Mouse (Mus musculus) kidney, embryonic 14.5 days (tissue): ENCODE results near the gene Fbxo46. TPM values are rescaled to one million over a fixed set of nuclear protein-coding genes. Genes with fewer than 3 reads are reported as not detected.

Source experiments
- ATAC-seq: fragments of 200-750 bp; cut with Nextera tagmentation; 2 replicates; pipeline ENCODE4 v1.8.0; 2017; ENCODE audit warnings: moderate number of reproducible peaks, mild to moderate bottlenecking, moderate TSS enrichment, moderate library complexity; ENCODE audit not compliant: low FRiP score, low TSS enrichment
- H3K27ac ChIP-seq: fragments of 300-500 bp; sonication (generic); 2 replicates; pipeline ENCODE4 v1.5.1; 2014; ENCODE audit warnings: low read depth, mild to moderate bottlenecking, low read length, moderate library complexity, mixed read lengths
- H3K27me3 ChIP-seq: fragments of 300-500 bp; sonication (generic); 2 replicates; pipeline ENCODE4 v1.6.1; 2014; ENCODE audit warnings: mild to moderate bottlenecking, low read length; ENCODE audit not compliant: control insufficient read depth, insufficient read depth
- H3K36me3 ChIP-seq: fragments of 300-500 bp; sonication (generic); 2 replicates; pipeline ENCODE4 v1.6.1; 2014; ENCODE audit warnings: low read length, mixed read lengths; ENCODE audit not compliant: control insufficient read depth, insufficient read depth
- H3K4me1 ChIP-seq: fragments of 300-500 bp; sonication (generic); 2 replicates; pipeline ENCODE4 v1.6.1; 2014; ENCODE audit warnings: low read length, mixed read lengths; ENCODE audit not compliant: control insufficient read depth, insufficient read depth
- H3K4me2 ChIP-seq: fragments of 300-500 bp; sonication (generic); replicated peaks from 2 replicates; pipeline ENCODE4 v1.6.1; 2014; ENCODE audit warnings: low read depth, mild to moderate bottlenecking, low read length
- H3K4me3 ChIP-seq: fragments of 300-500 bp; sonication (generic); 2 replicates; pipeline ENCODE4 v1.5.1; 2014; ENCODE audit warnings: mild to moderate bottlenecking, low read length
- H3K9ac ChIP-seq: fragments of 300-500 bp; sonication (generic); 2 replicates; pipeline ENCODE4 v1.6.1; 2014; ENCODE audit warnings: low read depth, mild to moderate bottlenecking, low read length, moderate library complexity
- H3K9me3 ChIP-seq: fragments of 300-500 bp; sonication (generic); 2 replicates; pipeline ENCODE4 v1.6.1; 2016; ENCODE audit warnings: low read length; ENCODE audit not compliant: control insufficient read depth
- WGBS: fragments of 180-500 bp; shearing (Covaris S2); extraction: QIAGEN DNeasy Blood & Tissue Kit; methylation state at CpG from one replicate; pipeline ENCODE4 v1.1.7; 2014; 5-methylcytosine and 5-hydroxymethylcytosine counted together
- polyA plus RNA-seq: library from polyadenylated mRNA; unstranded; fragments of >200 nt; fragmentation: Nextera tagmentation; extraction: Ambion mirVana; gene quantifications from 2 replicates; pipeline ENCODE4 v1.2.1, GENCODE M21; 2014

Fbxo46 gene
- polyA plus RNA-seq, 1 experiment from 2014 or later = 10.0 TPM

DNA sequence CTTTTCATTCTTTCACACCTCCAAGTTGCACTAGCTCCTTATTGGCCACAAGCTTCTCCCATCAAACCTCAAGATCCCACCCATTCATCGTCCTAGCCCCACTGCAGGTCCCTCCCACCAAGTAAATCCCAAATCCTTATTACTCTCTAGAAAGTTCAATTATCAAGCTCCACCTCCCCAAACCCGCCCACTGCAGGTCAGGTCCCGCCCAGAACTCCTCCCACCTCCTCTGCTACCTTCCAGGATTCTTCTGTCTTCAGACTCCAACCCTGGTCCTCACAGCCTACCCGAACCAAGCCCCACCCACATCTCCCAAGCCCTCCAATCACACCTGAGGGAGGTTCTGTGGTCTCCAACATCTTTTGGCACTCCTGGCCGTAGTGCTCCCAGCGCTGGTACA is 44.5 kb downstream of the Fbxo46 start:
- Histone ChIP-seq H3K4me1 (peaks cover 27% of the 10 kb centered on the region; the same call in 1 of the 2 replicates), H3K9ac (no peak overlapping the region), H3K27ac (no peak overlapping the region), H3K4me3 (peak overlapping the region; percentile 12; the same call in 1 of the 2 replicates), H3K9me3 (no peaks in the 10 kb centered on the region), H3K4me2 (peak overlapping the region; percentile 31), H3K27me3 (peaks cover 7% of the 10 kb centered on the region), H3K36me3 (no peaks in the 10 kb centered on the region)
- 0% methylated on average over 6 of the region's 6 CpGs for WGBS
- ATAC-seq = peak; percentile 65

DNA sequence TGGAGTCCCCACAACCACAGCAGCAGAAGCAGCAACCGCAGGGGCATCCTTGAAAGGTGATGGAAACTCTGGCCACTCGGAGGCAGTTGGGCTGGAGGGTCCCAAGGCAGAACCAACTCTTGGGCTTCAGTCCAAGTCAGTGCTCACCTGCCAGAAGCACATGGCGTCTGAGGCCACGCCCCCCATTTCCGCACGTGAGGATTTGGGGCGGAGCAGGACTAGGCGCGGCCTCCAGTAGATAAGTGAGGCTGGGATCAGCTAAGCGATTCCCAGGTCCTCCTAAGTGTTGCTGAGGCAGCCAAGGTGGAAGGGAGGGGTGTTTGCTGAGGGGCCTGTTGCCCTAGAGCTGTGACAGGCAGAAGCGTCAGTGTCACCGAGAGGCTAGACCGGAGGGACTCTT is 45.3 kb downstream of the Fbxo46 start:
- H3K4me3 ChIP-seq = 0 out of 2 replicates have a peak overlapping the region, but pooled peaks have one; percentile 12

DNA sequence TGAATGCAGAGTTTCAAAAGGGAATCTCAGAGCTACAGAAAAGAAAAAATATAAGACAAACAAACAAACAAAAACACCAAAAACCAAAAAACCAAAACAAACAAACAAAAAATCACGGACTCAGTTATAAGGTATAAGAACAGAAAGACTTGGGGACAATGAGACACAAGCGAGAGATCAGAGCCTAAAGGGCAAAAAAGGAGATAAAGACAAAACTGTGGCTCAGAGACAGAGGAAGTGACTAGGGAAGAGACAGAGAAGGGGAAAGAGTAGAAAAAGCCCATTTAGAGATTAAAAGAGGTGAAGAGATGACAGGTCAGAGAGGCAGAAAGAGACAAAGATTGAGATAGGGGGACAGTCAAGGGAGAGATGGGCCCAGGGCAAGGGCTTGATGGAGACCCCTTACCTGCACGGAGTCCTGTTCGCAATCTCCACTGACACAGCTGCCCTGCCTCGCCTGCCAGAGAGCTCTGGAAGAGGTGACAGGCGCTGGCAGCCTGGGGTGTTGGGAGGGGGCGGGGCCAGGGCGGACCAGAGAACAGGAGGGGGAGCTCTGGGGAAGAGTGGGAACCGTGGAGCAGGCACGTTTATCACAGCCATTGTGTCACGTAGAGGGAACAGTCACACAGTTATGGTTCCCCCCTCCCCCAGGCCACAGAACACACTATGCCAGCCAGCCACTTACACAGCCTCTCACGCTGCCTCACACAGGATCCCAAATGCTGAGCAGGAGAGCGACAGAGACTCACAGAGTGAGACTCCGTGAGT is 46.2 kb downstream of the Fbxo46 start, which contains the start of gene Gipr:
Gene Gipr, minus strand, starts transcription at position 472 of the 768 bp plus-strand sequence.
- Histone ChIP-seq H3K4me2 (peak within 1 kb of the TSS; percentile 31; the same call in 1 of the 2 replicates), H3K4me1 (peaks cover 17% of the 10 kb centered on the region; the same call in 1 of the 2 replicates), H3K9ac (no peak within 1 kb of the TSS), H3K27me3 (no peaks in the 10 kb centered on the region; the same call in 1 of the 2 replicates), H3K27ac (no peak within 1 kb of the TSS), H3K36me3 (no peaks in the 10 kb centered on the region), H3K4me3 (0 out of 2 replicates have a peak within 1 kb of the TSS, but pooled peaks have one; percentile 12), H3K9me3 (no peaks in the 10 kb centered on the region)
- ATAC-seq = no peak
- WGBS = 13% methylated on average over 14 of the region's 14 CpGs

More for the DNA sequence above, 45.3 kb downstream of the Fbxo46 start:
- H3K36me3 ChIP-seq = no peaks in the 10 kb centered on the region
- no peaks in the 10 kb centered on the region; the same call in 1 of the 2 replicates for H3K27me3 ChIP-seq
- no peak overlapping the region for H3K9ac ChIP-seq
- peak overlapping the region; percentile 31; the same call in 1 of the 2 replicates for H3K4me2 ChIP-seq
- ATAC-seq = no peak; the same call in 1 of the 2 replicates
- H3K9me3 ChIP-seq = no peaks in the 10 kb centered on the region
- no peak overlapping the region for H3K27ac ChIP-seq
- WGBS = 2% methylated on average over 13 of the region's 13 CpGs
- H3K4me1 ChIP-seq = peaks cover 23% of the 10 kb centered on the region; the same call in 1 of the 2 replicates

DNA sequence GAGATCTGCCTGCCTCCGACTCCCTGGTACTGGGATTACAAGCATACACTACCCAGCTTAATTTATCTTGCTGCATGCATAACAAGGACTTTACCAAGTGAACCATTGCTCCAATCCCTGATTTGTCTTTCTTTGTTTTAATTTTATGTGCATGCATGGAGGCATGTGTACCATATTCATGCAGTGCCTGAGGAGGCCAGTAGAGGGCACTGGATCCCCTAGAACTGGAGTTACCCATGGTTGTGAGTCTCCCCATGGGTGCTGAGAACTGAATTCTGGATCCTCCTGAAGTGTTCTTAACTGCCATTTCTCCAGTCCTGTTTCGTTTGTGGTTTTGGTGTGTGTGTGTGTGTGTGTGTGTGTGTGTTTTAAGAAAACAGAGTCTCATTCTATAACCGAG is 47.3 kb downstream of the Fbxo46 start:
- H3K27me3 ChIP-seq = no peaks in the 10 kb centered on the region; the same call in 1 of the 2 replicates
- H3K9me3 ChIP-seq = no peaks in the 10 kb centered on the region
- H3K36me3 ChIP-seq = no peaks in the 10 kb centered on the region
- H3K9ac ChIP-seq = no peak overlapping the region
- WGBS = 82% methylated on average over 3 of the region's 3 CpGs
- no peak overlapping the region for H3K4me2 ChIP-seq
- H3K4me3 ChIP-seq = no peak overlapping the region
- no peak overlapping the region for H3K27ac ChIP-seq
- no peak for ATAC-seq
- H3K4me1 ChIP-seq = peaks cover 21% of the 10 kb centered on the region; the same call in 1 of the 2 replicates

DNA sequence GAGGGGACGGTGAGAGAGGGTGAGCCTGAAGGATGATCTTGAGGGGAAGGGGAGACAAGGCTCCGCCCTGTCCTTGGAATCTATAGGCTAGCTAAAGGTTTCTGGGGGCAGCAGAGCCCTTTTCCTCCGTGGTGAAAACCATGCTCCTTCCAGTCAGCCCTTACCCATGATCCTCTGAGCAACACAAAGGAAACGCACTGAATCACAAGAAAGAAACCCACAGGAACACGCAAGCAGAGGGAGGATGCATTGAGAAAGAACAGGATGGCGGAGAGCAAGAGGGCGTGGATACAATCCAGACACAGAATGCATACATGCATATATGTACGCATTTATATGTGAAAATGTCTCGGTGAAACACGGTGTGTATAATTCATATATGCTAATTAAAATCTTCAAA is 49.8 kb downstream of the Fbxo46 start:
- 58% methylated on average over 10 of the region's 10 CpGs for WGBS
- H3K27ac ChIP-seq = no peak overlapping the region
- H3K36me3 ChIP-seq = no peaks in the 10 kb centered on the region
- no peaks in the 10 kb centered on the region; the same call in 1 of the 2 replicates for H3K27me3 ChIP-seq
- no peak overlapping the region for H3K4me3 ChIP-seq
- peaks cover 22% of the 10 kb centered on the region for H3K4me1 ChIP-seq
- no peaks in the 10 kb centered on the region for H3K9me3 ChIP-seq
- H3K4me2 ChIP-seq = no peak overlapping the region
- no peak for ATAC-seq
- no peak overlapping the region for H3K9ac ChIP-seq

DNA sequence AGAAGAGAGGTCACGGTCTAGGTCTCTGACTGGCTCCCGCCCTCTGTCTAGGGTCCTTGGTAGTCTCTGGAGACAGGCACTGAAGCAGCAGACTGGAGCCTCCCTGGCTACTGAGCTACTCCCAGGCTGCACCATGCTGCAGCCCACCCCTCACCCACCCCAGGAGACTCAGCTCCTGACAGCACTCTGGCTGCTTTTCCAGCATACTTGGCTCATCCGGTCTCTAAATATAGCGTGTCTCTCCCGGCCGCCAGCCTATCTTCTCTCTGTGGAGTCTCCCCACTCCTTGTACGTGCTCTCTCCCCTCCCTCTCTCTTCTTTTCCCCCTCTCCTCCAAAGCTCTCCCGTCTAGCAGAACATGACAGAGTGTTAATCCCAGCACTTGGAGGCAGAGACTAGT is 50.5 kb downstream of the Fbxo46 start:
- Histone ChIP-seq H3K27ac (no peak overlapping the region), H3K27me3 (peaks cover 4% of the 10 kb centered on the region; the same call in 1 of the 2 replicates)

DNA sequence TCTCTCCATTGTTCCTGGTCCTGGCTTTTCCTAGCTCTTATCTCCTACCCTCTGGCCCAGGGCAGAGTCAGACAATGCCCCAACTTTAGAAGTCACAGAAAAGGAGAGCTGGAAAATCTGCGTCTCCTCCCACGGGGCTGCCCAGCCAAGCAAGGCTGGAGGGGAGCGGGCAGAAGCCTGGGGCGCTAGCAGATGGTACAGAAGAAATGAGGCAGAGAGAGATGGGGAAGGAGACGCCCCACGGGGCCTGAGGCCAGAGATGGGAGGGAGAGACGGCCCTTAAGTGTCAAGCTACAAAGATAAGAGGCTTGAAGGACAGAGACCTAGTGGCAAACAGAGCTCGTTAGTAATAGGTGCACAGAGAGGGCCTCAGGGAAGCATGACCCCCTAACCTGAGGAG is 52.2 kb downstream of the Fbxo46 start:
- Histone ChIP-seq H3K36me3 (no peaks in the 10 kb centered on the region), H3K4me2 (no peak overlapping the region), H3K4me3 (no peak overlapping the region), H3K4me1 (peaks cover 16% of the 10 kb centered on the region), H3K9ac (no peak overlapping the region), H3K27ac (peak overlapping the region; percentile 11; the same call in 1 of the 2 replicates), H3K9me3 (no peaks in the 10 kb centered on the region), H3K27me3 (peaks cover 20% of the 10 kb centered on the region)
- 30% methylated on average over 8 of the region's 8 CpGs for WGBS
- no peak for ATAC-seq

More for the DNA sequence above, 50.5 kb downstream of the Fbxo46 start:
- no peak overlapping the region for H3K4me3 ChIP-seq
- 0 out of 2 replicates have a peak, but pooled peaks have one; percentile 21 for ATAC-seq
- no peak overlapping the region for H3K9ac ChIP-seq
- no peak overlapping the region for H3K4me2 ChIP-seq
- whole genome bisulfite sequencing = 51% methylated on average over 8 of the region's 8 CpGs
- no peaks in the 10 kb centered on the region for H3K36me3 ChIP-seq
- peaks cover 16% of the 10 kb centered on the region for H3K4me1 ChIP-seq
- H3K9me3 ChIP-seq = no peaks in the 10 kb centered on the region

DNA sequence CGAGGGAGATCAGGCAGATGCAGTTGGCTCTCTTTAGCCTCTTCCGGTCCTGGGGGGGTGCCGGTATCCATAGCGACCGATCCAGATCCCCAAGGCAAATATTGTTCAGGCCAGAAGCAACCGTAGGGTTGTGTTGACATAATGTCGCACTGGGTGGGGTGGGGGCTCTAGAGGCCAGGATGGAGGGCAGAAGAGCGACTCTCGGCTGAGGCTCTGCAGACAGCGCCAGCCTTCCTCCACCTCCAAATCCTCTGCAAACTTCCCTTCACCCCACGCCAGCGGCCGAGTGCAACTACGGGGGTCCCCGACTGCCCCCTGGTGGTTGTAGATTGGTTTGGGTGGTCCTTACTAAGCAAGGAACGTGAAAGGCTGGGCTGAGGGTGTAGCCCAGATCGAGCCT is 53.2 kb downstream of the Fbxo46 start:
- Histone ChIP-seq H3K27me3 (peaks cover 30% of the 10 kb centered on the region), H3K9me3 (no peaks in the 10 kb centered on the region), H3K9ac (peak overlapping the region; percentile 40; the same call in 1 of the 2 replicates), H3K4me1 (peaks cover 16% of the 10 kb centered on the region), H3K27ac (no peak overlapping the region), H3K4me3 (peak overlapping the region; percentile 22; the same call in 1 of the 2 replicates), H3K4me2 (peak overlapping the region; percentile 46), H3K36me3 (no peaks in the 10 kb centered on the region)
- WGBS = 3% methylated on average over 17 of the region's 17 CpGs
- ATAC-seq = peak; percentile 51
